Mouse (Mus musculus): ENCODE data around the gene Mysm1. TPM values are rescaled to one million over a fixed set of nuclear protein-coding genes. Genes with fewer than 3 reads are reported as not detected.
A peak's percentile ranks its signal among the peaks of the same experiment; 100 is the strongest.

Gene Mysm1
- polyA plus RNA-seq (2012; rRNA removed): 2.6 and 5.0 TPM in 2 replicates

- under 1% methylated on average over 69 of the region's 69 CpGs for WGBS
These were observed at the start of gene Mysm1 for GRCm38 (mm10) chr4:94978590-94979499. TSS of gene Mysm1 (minus strand) at chr4:94979100.

DNA sequence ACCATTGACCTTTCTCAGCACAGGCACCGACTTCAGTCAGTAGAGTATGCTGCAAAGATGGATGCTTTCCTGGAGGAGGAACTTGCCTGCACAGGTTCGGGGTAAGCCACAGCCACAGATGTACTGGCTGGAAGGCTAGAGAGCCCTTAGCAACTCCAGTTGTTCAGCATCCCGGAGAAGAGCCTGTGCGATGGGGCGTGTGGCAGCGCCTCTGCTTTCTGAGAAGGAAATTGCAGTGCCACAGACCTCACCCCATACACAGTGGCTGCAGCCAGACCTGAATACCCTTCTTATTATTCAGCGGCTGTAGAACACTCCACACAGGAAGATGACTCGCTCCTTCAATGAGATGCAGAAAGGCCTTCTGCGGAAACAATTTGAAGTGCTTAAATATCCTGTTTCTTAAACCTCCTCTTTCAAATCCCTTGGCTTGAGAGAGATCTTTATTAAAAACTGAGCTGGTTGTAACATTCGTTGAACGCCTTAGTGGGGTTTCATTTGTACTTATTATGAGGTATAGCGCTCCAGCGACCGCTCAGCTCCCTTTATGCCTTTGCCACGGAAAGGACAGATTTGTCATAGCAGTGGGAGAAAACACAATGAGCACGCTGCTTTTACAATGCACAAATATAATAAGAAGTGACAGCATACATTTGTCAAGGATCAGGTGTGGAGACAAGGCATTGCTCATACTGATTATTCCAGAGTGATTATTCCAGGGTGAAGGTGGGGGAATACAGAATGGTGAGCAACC, 47.1 kb upstream of the Mysm1 start:
- 80% methylated on average over 16 of the region's 16 CpGs for WGBS
- no peak for DNase-seq (ENCODE audit: low read depth, low spot score)

More at GRCm38 (mm10) chr4:94978590-94979499, at the start of gene Mysm1:
- peak; percentile 59 for DNase-seq (ENCODE audit: low read depth, low spot score)

GRCm38 (mm10) chr4:95023350-95023953, 44.6 kb upstream of the Mysm1 start:
- DNase-seq (ENCODE audit: low read depth, low spot score): no peak
- WGBS: 75% methylated on average over 12 of the region's 12 CpGs

DNA sequence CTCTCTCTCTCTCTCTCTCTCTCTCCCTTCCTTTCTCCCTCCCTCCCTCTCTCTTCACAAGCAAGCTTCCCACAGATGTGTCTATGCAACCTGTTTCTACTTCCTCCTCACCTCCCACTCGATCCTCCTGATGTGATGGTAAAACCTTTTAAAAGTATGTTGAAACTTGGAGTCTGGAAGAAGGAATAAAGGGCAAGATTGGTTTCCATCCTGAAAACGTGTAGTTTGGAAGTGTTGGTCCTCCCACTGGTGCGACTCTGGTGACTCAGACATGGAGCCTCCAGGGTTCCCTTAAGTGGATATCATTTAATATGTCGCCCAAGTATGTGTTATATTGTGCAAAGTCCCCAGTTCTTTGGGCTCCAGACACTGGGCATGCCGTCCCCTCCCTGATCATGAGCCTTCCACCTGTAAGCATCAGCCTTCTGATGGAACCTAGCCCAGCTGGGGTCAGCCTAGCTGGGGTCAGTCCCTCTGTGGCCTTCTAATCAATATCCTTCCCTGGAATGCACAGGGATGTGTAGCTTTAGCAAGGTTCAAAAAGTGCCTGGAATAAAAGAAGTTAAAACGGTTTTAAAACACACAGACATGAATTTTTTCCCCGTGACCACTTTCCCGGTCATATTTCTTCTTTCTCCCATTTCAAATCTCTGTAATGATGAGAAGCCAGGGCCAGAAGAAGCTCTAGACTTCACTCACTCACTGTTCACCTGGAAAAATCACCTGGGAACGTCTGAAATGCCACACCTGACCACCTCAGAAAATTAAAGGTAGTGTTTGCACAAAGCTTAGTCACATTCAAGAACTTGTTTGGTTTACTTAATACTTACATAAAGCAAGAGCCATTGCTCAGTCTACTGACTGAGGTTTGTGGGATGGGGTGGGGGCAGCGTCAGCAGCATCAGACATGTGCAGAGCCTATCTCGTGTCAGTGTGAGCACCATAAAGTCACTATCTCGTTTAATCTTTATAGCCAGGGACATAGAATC, 43.0 kb upstream of the Mysm1 start:
- 57% methylated on average over 12 of the region's 12 CpGs for WGBS

DNA sequence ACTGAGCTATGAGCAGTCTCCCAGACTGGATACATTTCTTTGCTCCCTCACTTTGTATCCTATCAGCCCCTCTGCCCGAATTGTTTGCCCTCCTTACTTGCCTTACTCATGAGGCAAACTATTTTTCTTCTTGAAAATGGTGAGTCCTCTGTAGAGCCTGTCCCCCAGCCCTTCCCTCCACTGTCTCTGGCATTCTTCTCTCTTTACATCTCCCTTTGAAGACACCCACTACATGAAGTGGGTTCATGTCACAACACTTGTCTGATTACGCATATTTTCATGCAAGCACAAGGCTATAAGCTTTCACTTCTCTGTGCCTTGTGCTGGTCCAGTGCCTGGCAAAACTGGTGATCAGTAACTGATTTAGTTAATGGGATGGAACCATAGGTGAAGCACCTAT, 41.3 kb upstream of the Mysm1 start:
- WGBS: 87% methylated on average over 2 of the region's 2 CpGs
- no peak for DNase-seq (ENCODE audit: low read depth, low spot score)

More for the DNA sequence above, 43.0 kb upstream of the Mysm1 start:
- no peak for DNase-seq (ENCODE audit: low read depth, low spot score)

DNA sequence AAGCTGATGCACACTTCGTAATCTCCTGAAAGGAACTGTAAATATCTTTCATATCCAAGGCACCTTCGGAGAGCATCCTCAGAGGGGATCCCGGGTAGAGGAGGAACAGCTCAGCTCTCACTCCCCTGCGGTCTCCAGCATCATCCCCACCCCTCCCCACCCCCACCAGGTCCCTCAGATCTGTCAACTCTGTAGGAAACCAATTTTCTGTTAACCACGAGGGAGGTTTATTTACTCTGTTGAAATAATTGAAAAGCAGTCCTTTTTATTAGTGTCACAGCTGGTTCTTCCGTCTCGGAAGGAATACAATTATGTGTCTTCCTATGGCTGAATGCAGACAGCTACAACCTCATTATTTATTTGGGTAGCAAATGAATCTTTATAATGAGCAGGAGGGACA, 39.3 kb upstream of the Mysm1 start:
- DNase-seq (ENCODE audit: low read depth, low spot score): no peak
- 62% methylated on average over 7 of the region's 7 CpGs for WGBS

DNA sequence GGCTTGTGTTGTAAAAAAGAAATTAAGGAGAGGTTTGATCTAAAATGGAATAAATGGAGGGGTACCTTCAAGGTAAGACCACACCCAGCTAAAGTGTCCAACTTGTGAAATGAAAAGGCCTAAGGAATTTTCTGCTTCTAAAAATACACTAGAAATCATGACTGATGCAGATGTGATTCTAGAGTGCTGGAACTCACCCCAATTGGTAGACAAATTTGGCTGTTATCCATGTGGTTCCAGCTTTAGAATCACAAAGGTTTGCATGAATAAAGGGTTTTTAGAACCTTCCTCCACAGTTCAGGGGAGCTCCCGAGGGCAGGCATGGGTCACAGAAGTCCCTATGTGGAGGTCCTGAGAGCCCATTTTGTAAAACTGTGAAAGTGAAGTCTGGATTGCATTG, 33.8 kb upstream of the Mysm1 start:
- whole genome bisulfite sequencing: 82% methylated on average over 1 of the region's 1 CpGs
- DNase-seq (ENCODE audit: low read depth, low spot score): no peak

DNA sequence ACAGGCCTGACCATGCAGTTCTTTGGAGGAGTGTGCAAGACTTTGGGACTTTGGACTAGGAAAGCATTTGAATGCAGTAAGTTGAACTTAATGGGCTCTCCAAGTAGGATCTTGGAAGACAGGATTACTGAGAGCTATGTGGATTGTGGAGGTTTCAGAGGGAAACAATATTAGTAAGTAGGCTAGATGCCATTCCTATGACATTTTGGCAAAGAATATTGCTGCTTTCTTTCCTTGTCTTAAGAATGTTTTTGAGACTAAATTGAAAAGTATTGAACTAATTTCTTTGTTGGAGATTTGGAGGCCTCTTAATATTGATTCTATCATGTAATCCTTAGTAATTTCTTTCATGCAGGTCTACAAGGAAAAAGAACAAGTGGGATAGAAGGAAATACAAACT, 33.4 kb upstream of the Mysm1 start:
- no peak for DNase-seq (ENCODE audit: low read depth, low spot score)

DNA sequence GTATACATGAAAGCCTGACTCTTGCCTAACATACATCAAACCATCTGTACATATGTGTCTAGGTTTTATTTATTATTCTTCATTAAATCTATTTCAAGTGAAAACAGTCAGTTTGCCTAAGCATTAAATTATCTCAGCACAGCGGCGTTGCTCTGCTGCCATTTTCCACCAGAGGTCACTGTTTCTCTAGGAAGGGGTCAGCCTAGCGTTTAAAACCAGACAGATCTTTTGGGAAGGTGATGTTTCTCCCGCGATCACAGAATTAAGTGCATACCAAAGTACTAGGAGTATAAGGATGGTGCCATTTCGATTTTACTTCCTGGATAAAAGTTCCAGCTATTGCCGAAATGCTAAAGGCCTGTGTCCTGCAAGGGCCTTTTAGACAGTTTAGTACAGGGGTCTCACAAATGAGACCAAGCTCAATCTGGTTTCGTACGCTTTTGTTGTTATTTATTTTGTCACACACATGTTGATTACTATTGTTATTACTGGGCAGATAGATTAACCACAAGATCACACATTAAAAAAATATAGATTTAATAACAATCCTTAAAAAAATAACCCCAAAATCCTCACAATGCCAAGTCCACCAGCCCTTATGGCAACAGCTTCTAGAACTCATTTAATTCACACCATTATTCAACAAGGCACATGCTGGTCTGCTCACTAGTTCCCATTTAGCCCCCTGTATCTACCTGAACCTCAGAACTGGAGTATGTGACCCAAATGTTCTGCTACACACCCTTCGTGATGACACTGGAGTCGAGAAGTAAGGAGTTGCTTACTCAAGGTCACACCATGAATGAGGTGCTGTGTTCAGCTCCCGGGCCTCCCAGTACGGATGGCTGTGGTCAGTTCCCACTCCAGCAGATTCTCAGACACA, 29.5 kb upstream of the Mysm1 start:
- 40% methylated on average over 13 of the region's 13 CpGs for WGBS
- DNase-seq (ENCODE audit: low read depth, low spot score): peak; percentile 44

GRCm38 (mm10) chr4:95007759-95008158, 28.9 kb upstream of the Mysm1 start:
- 80% methylated on average over 8 of the region's 8 CpGs for WGBS
- DNase-seq (ENCODE audit: low read depth, low spot score): no peak

DNA sequence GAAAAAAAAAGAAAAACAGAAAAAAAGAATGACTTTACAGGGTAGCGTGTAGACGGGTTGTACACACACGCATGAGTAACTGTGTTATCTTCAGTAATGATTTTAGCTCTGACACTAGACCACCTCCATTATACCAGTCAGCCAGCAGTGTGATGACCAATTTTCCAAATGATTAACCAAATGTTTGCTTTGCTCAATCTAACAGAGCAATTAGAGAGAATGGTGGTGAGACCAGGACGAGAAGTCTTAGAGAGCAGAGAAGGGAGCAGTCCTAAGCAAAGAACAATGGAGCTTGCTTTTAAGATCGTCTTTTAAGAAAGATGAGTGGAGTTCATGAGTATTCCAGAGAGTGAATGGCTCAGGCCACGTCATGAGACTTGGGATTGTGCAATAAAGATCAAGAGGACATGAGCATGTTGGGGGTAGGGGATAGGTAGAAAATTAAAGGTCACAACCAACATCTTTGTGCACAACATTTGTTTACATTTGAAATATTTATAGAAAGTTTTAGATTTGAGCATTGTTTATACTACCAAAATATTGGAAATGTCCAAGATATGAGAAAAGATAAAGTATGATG, 26.4 kb upstream of the Mysm1 start:
- 64% methylated on average over 6 of the region's 6 CpGs for WGBS
- DNase-seq (ENCODE audit: low read depth, low spot score): no peak

DNA sequence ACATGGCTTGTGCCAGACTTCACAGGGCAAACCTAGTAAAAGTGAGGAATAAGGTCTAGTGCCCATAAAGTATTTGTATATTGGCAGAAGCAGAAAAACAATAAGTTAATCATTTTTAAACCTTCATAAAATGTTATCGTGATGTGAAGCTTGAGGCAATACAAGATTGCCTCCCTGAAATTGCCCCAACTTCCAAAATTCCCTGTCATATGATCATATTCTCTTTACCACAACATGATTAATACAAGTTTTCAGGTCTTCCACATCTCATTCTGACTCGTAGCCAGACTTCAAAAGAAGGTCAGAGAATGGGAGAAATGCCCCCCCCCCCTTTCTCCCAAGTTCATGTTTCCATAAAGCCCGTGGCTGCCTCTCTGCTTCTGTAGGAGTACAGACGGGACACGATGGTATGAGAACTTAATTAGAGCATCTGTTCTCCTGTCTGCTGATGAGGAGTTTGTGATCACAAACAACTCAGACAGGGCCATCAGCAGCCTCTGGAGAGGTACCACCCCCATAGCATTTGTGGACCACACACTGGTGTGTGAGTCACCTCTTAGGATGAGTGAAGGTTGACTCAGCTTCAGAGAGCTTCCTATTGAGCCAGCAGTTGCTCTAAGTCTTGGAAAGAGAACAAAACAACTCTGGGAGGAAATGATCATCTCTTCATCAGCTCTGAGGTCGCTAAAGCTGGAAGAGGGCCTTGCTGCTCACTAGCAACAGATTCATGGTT, 22.3 kb upstream of the Mysm1 start:
- WGBS: 46% methylated on average over 6 of the region's 6 CpGs
- DNase-seq (ENCODE audit: low read depth, low spot score): no peak

DNA sequence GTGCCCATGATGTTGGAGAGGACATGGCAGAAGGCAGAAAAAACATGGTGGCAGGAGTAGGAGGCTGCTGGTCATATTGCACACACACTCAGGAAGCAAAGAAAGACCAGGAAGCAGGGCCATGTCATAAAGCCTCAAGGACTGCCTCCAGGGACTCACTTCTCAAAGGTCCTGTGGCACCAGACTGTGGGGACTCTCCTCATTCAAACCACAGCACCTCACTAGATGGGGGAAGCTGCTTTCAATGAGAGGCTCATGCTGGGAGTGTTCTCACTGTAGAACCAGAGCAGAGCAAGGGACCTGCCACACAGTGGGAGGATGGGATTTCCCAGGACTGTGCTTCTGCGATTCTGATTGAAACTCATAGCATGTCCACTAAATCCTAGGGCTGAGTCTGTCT, 21.2 kb upstream of the Mysm1 start:
- 83% methylated on average over 1 of the region's 1 CpGs for WGBS
- DNase-seq (ENCODE audit: low read depth, low spot score): no peak

DNA sequence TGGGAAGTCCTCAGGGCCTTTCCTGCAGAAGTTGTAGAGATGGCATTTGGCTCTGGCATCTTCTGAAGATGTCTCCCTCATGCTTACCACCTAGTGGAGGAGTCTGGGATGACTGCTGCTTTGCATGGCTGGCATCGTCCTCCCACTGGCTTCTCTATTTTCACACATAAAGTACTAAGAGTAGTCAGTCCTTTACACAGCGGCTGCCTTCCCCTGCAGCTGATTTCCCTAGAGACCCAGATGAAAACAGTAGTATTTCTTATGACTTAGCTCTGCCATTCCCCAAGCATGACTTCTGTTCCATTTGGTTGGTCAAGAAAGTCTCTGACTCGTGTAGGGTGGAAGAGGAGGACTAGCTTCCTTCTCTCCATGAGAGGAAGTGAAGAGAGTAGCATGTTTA, 20.3 kb upstream of the Mysm1 start:
- 69% methylated on average over 3 of the region's 3 CpGs for WGBS
- DNase-seq (ENCODE audit: low read depth, low spot score): no peak

DNA sequence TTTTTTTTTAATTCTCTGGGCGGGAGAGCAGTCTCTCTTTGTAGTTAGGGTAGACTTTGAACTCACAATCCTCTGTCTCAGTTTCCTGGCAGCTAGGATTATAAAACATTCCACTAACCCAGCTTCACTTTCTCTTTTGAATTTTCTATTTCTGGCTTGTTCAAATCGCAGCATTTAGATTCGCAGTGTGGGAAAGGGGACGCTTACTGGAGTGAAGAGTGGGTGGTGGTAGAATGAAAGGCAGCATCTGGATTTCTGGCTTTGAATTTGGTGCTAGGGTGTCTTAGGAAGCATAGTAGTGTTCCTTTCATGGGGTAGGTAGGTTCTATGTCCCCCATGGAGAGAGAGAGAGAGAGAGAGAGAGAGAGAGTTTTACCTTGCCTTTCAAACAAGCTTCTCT, 17.0 kb upstream of the Mysm1 start:
- 57% methylated on average over 4 of the region's 4 CpGs for WGBS
- DNase-seq (ENCODE audit: low read depth, low spot score): no peak

GRCm38 (mm10) chr4:94990204-94990603, 11.3 kb upstream of the Mysm1 start:
- WGBS: 34% methylated on average over 3 of the region's 3 CpGs
- no peak for DNase-seq (ENCODE audit: low read depth, low spot score)

DNA sequence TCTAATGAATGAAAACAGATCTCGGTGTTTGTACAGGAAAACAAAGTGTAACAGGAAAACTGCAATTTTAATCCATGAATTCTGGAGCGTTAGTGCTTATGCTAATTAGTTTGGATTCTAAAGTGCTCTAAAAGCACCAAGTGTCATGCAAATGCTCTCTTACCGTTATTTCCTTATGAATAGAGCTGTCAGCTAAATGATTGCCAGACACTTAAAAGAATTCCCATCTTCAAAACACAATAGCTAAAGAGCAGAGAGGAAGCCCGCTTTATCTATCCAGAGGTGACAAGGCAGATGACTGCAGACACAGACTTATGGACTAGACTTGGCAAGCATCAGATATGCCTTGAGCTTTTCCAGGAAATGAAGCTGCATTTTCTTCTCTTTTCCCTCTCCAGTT, 8.8 kb upstream of the Mysm1 start:
- WGBS: 76% methylated on average over 4 of the region's 4 CpGs
- no peak for DNase-seq (ENCODE audit: low read depth, low spot score)
